Mouse (Mus musculus) midbrain, embryonic 14.5 days (tissue): ENCODE data around the gene Itch. TPM values are rescaled to one million over a fixed set of nuclear protein-coding genes. Genes with fewer than 3 reads are reported as not detected.

Source experiments
- ATAC-seq: fragments of 200-750 bp; cut with Nextera tagmentation; 2 replicates; pipeline ENCODE4 v1.8.0; 2017; ENCODE audit warnings: moderate number of reproducible peaks, moderate library complexity; ENCODE audit not compliant: low FRiP score, low TSS enrichment
- DNase-seq: peaks from one replicate; pipeline ENCODE4 v3.0.0-alpha.2; 2015
- H3K27ac ChIP-seq: fragments of 300-500 bp; sonication (generic); replicated peaks from 2 replicates; pipeline ENCODE4 v1.5.1; 2014; ENCODE audit warnings: mild to moderate bottlenecking, low read depth, low read length, moderate library complexity
- H3K27me3 ChIP-seq: fragments of 300-500 bp; sonication (generic); 2 replicates; pipeline ENCODE4 v1.6.1; 2014; ENCODE audit warnings: low read length, control low read depth, mixed read lengths; ENCODE audit not compliant: control insufficient read depth, insufficient read depth
- H3K36me3 ChIP-seq: fragments of 300-500 bp; sonication (generic); 2 replicates; pipeline ENCODE4 v1.6.1; 2014; ENCODE audit warnings: low read length, control low read depth; ENCODE audit not compliant: control insufficient read depth, insufficient read depth
- H3K4me1 ChIP-seq: fragments of 300-500 bp; sonication (generic); 2 replicates; pipeline ENCODE4 v1.6.1; 2014; ENCODE audit warnings: mild to moderate bottlenecking, antibody characterized with exemption, low read length, control low read depth; ENCODE audit not compliant: control insufficient read depth, insufficient read depth
- H3K4me2 ChIP-seq: fragments of 300-500 bp; sonication (generic); 2 replicates; pipeline ENCODE4 v1.6.1; 2014; ENCODE audit warnings: mild to moderate bottlenecking, low read length, moderate library complexity
- H3K4me3 ChIP-seq: fragments of 300-500 bp; sonication (generic); replicated peaks from 2 replicates; pipeline ENCODE4 v1.5.1; 2014; ENCODE audit warnings: low read depth, low read length
- H3K9ac ChIP-seq: fragments of 300-500 bp; sonication (generic); replicated peaks from 2 replicates; pipeline ENCODE4 v1.6.1; 2014; ENCODE audit warnings: mild to moderate bottlenecking, low read length, moderate library complexity
- H3K9me3 ChIP-seq: fragments of 300-500 bp; sonication (generic); 2 replicates; pipeline ENCODE4 v1.6.1; 2016; ENCODE audit warnings: low read length, control low read depth, mixed read lengths; ENCODE audit not compliant: control insufficient read depth
- WGBS: fragments of 180-500 bp; shearing (Covaris S2); extraction: QIAGEN DNeasy Blood & Tissue Kit; methylation state at CpG from one replicate; pipeline ENCODE4 v1.1.7; 2014; 5-methylcytosine and 5-hydroxymethylcytosine counted together
- polyA plus RNA-seq: library from polyadenylated mRNA; unstranded; fragments of >200 nt; fragmentation: Nextera tagmentation; extraction: Ambion mirVana; gene quantifications from 2 replicates; pipeline ENCODE4 v1.2.1, GENCODE M21; 2014

Gene Itch
- polyA plus RNA-seq, 1 experiment from 2014 or later: 42.9 TPM

- no peaks in the 10 kb centered on the region for H3K27me3 ChIP-seq
- WGBS: under 1% methylated on average over 50 of the region's 50 CpGs
- peak; percentile 98 for ATAC-seq
- peak within 1 kb of the TSS; percentile 92 for H3K4me3 ChIP-seq
- DNase-seq: peak; percentile 98
- no peaks in the 10 kb centered on the region; the same call in 1 of the 2 replicates for H3K36me3 ChIP-seq
- peak within 1 kb of the TSS; percentile 67 for H3K4me2 ChIP-seq
- H3K9ac ChIP-seq: peak within 1 kb of the TSS; percentile 85
- H3K27ac ChIP-seq: peak within 1 kb of the TSS; percentile 88
- H3K9me3 ChIP-seq: no peaks in the 10 kb centered on the region
- H3K4me1 ChIP-seq: peaks cover 20% of the 10 kb centered on the region
Measured at GRCm38 (mm10) chr2:155236362-155236992, 103.2 kb downstream of the Itch start, which contains the start of gene Dynlrb1. Dynlrb1 (plus strand) TSS chr2:155236533.

- WGBS: 20% methylated on average over 4 of the region's 4 CpGs
- DNase-seq: no peak
- no peak overlapping the region for H3K27ac ChIP-seq
Measured at GRCm38 (mm10) chr2:155237276-155237675, 104.0 kb downstream of the Itch start.

GRCm38 (mm10) chr2:155240915-155241314 lies 107.6 kb downstream of the Itch start:
- Histone ChIP-seq H3K9me3 (no peaks in the 10 kb centered on the region), H3K4me3 (no peak overlapping the region), H3K9ac (no peak overlapping the region), H3K27ac (no peak overlapping the region), H3K4me2 (no peak overlapping the region), H3K27me3 (no peaks in the 10 kb centered on the region), H3K36me3 (peaks cover 35% of the 10 kb centered on the region), H3K4me1 (peaks cover 15% of the 10 kb centered on the region)
- no peak for DNase-seq
- WGBS: 84% methylated on average over 4 of the region's 4 CpGs
- no peak for ATAC-seq

More at GRCm38 (mm10) chr2:155237276-155237675, 104.0 kb downstream of the Itch start:
- peaks cover 20% of the 10 kb centered on the region for H3K4me1 ChIP-seq
- H3K4me3 ChIP-seq: peak overlapping the region; percentile 92
- no peaks in the 10 kb centered on the region for H3K9me3 ChIP-seq
- no peaks in the 10 kb centered on the region for H3K27me3 ChIP-seq
- ATAC-seq: no peak
- H3K36me3 ChIP-seq: peaks cover under 1% of the 10 kb centered on the region; the same call in 1 of the 2 replicates
- H3K4me2 ChIP-seq: peak overlapping the region; percentile 67
- peak overlapping the region; percentile 85 for H3K9ac ChIP-seq

GRCm38 (mm10) chr2:155242296-155242855 lies 109.1 kb downstream of the Itch start:
- DNase-seq (no peak), ATAC-seq (no peak)
- Histone ChIP-seq H3K27me3 (no peaks in the 10 kb centered on the region), H3K9ac (no peak overlapping the region), H3K36me3 (peaks cover 47% of the 10 kb centered on the region), H3K4me2 (no peak overlapping the region), H3K9me3 (no peaks in the 10 kb centered on the region), H3K27ac (no peak overlapping the region), H3K4me1 (peaks cover 12% of the 10 kb centered on the region), H3K4me3 (no peak overlapping the region)
- WGBS: 90% methylated on average over 7 of the region's 7 CpGs

- 96% methylated on average over 4 of the region's 4 CpGs for WGBS
- no peaks in the 10 kb centered on the region for H3K9me3 ChIP-seq
- H3K36me3 ChIP-seq: peaks cover 86% of the 10 kb centered on the region
- no peak overlapping the region for H3K9ac ChIP-seq
- no peak overlapping the region for H3K27ac ChIP-seq
- H3K4me1 ChIP-seq: no peaks in the 10 kb centered on the region
- no peak overlapping the region for H3K4me3 ChIP-seq
- H3K27me3 ChIP-seq: no peaks in the 10 kb centered on the region
- DNase-seq (no peak), ATAC-seq (no peak)
- no peak overlapping the region for H3K4me2 ChIP-seq
Measured at GRCm38 (mm10) chr2:155246231-155246630, 112.9 kb downstream of the Itch start.

- no peaks in the 10 kb centered on the region for H3K9me3 ChIP-seq
- H3K9ac ChIP-seq: no peak overlapping the region
- ATAC-seq (no peak), DNase-seq (no peak)
- H3K4me2 ChIP-seq: no peak overlapping the region
- no peaks in the 10 kb centered on the region for H3K27me3 ChIP-seq
- peaks cover 82% of the 10 kb centered on the region for H3K36me3 ChIP-seq
- H3K4me1 ChIP-seq: no peaks in the 10 kb centered on the region
- H3K4me3 ChIP-seq: no peak overlapping the region
- WGBS: 97% methylated on average over 1 of the region's 1 CpGs
- H3K27ac ChIP-seq: no peak overlapping the region
Measured at GRCm38 (mm10) chr2:155248206-155248605, 114.9 kb downstream of the Itch start.

- H3K4me2 ChIP-seq: no peak overlapping the region
- DNase-seq (no peak), ATAC-seq (no peak)
- 96% methylated on average over 2 of the region's 2 CpGs for WGBS
- no peaks in the 10 kb centered on the region for H3K4me1 ChIP-seq
- H3K27me3 ChIP-seq: no peaks in the 10 kb centered on the region
- peaks cover 77% of the 10 kb centered on the region for H3K36me3 ChIP-seq
- H3K9ac ChIP-seq: no peak overlapping the region
- H3K4me3 ChIP-seq: no peak overlapping the region
- H3K27ac ChIP-seq: no peak overlapping the region
- no peaks in the 10 kb centered on the region for H3K9me3 ChIP-seq
Measured at GRCm38 (mm10) chr2:155248718-155249117, 115.4 kb downstream of the Itch start.

- no peaks in the 10 kb centered on the region for H3K4me1 ChIP-seq
- H3K27ac ChIP-seq: no peak overlapping the region
Measured at GRCm38 (mm10) chr2:155249588-155249987, 116.3 kb downstream of the Itch start.

GRCm38 (mm10) chr2:155265526-155265925 lies 132.2 kb downstream of the Itch start:
- H3K27me3 ChIP-seq: no peaks in the 10 kb centered on the region
- H3K4me1 ChIP-seq: no peaks in the 10 kb centered on the region
- H3K9me3 ChIP-seq: no peaks in the 10 kb centered on the region
- H3K4me2 ChIP-seq: no peak overlapping the region
- H3K9ac ChIP-seq: no peak overlapping the region
- no peak for ATAC-seq
- no peak overlapping the region for H3K4me3 ChIP-seq
- WGBS: 95% methylated on average over 6 of the region's 6 CpGs
- no peak overlapping the region for H3K27ac ChIP-seq
- no peaks in the 10 kb centered on the region for H3K36me3 ChIP-seq
- no peak for DNase-seq

More at GRCm38 (mm10) chr2:155249588-155249987, 116.3 kb downstream of the Itch start:
- Histone ChIP-seq H3K4me2 (no peak overlapping the region), H3K36me3 (peaks cover 69% of the 10 kb centered on the region), H3K9ac (no peak overlapping the region), H3K27me3 (no peaks in the 10 kb centered on the region), H3K9me3 (no peaks in the 10 kb centered on the region), H3K4me3 (no peak overlapping the region)
- no peak for ATAC-seq
- WGBS: 92% methylated on average over 5 of the region's 5 CpGs
- DNase-seq: no peak
